ENCODE assay signal across 21 mouse cellular contexts in genomic region chr10:126646587-126646986, GRCm38 (mm10).
DNase-seq lines count a peak whose midpoint lies in the region; ATAC-seq and TF ChIP-seq lines count a peak whose summit lies in the region.
"Had no signal": no experiment of that assay in that cellular context is flagged by ENCODE, and none has a peak within 500 bp of the region (broad histone marks: within the 10 kb centered on the region; RNA-seq: fewer than 3 reads in every experiment).

No protein-coding gene starts in this region.

- no peak overlapping the region for H3K4me3 ChIP-seq in forebrain, embryonic 15.5 days
- H3K4me3 ChIP-seq in forebrain, embryonic 13.5 days: no peak overlapping the region
- no peak overlapping the region for H3K4me3 ChIP-seq in midbrain, embryonic 12.5 days
- H3K4me3 ChIP-seq in midbrain, postnatal 0 days (ENCODE audit: low read depth, low read length): no peak overlapping the region
- H3K4me3 ChIP-seq: embryonic facial prominence, embryonic 13.5 days; embryonic facial prominence, embryonic 15.5 days; erythroblast, embryonic 14.5 days; forebrain, embryonic 10.5 days had no signal

- H3K27ac ChIP-seq in forebrain, embryonic 15.5 days (replicated peaks): no peak overlapping the region
- H3K27ac ChIP-seq in forebrain, embryonic 13.5 days: no peak overlapping the region
- no peak overlapping the region for H3K27ac ChIP-seq in midbrain, embryonic 12.5 days (replicated peaks)
- H3K27ac ChIP-seq in midbrain, postnatal 0 days (ENCODE audit: low read depth, low read length): no peak overlapping the region
- H3K27ac ChIP-seq: embryonic facial prominence, embryonic 13.5 days; embryonic facial prominence, embryonic 15.5 days; forebrain, embryonic 10.5 days had no signal

- 33% methylated on average over 4 of the region's 4 CpGs for whole genome bisulfite sequencing in forebrain, embryonic 15.5 days
- WGBS in forebrain, embryonic 13.5 days: 24% methylated on average over 4 of the region's 4 CpGs
- 20% methylated on average over 4 of the region's 4 CpGs for WGBS in midbrain, embryonic 12.5 days
- WGBS in midbrain, postnatal 0 days: 22% methylated on average over 4 of the region's 4 CpGs

- DNase-seq in midbrain, postnatal 0 days (ENCODE audit: low spot score): no peak
- DNase-seq in retina, postnatal 1 day: peak; percentile 53
- DNase-seq in retina, embryonic 14.5 days (ENCODE audit: low spot score): no peak
- DNase-seq: adrenal gland, adult 2 months; adrenal gland, postnatal 10 days; adrenal gland, postnatal 25 days; cerebellum, adult 11 months; cerebellum, adult 18-20 months; cerebellum, adult 8-10 months; cerebellum, adult 9-11 months; cerebellum, postnatal 14 days; cerebellum, postnatal 36 days; embryo, embryonic 11 days had no signal

- no peaks in the 10 kb centered on the region for H3K36me3 ChIP-seq in forebrain, embryonic 15.5 days
- no peaks in the 10 kb centered on the region for H3K36me3 ChIP-seq in forebrain, embryonic 13.5 days (ENCODE audit: poor library complexity, severe bottlenecking)
- H3K36me3 ChIP-seq in midbrain, embryonic 12.5 days: no peaks in the 10 kb centered on the region
- no peaks in the 10 kb centered on the region for H3K36me3 ChIP-seq in midbrain, postnatal 0 days (ENCODE audit: insufficient read depth, low read length)
- H3K36me3 ChIP-seq: embryonic facial prominence, embryonic 13.5 days; embryonic facial prominence, embryonic 15.5 days; forebrain, embryonic 10.5 days had no signal

- 0 out of 2 replicates have a peak, but pooled peaks have one; percentile 26 for ATAC-seq in forebrain, embryonic 15.5 days (replicated peaks)
- no peak for ATAC-seq in forebrain, embryonic 13.5 days
- peak; percentile 60; the same call in 1 of the 2 replicates for ATAC-seq in midbrain, embryonic 12.5 days (ENCODE audit: low FRiP score, low read depth)
- no peak for ATAC-seq in midbrain, postnatal 0 days (ENCODE audit: low FRiP score)
- ATAC-seq: forebrain, embryonic 16.5 days had no signal

- H3K9ac ChIP-seq in forebrain, embryonic 15.5 days (replicated peaks): no peak overlapping the region
- H3K9ac ChIP-seq in forebrain, embryonic 13.5 days: no peak overlapping the region
- H3K9ac ChIP-seq in midbrain, embryonic 12.5 days (replicated peaks): no peak overlapping the region
- no peak overlapping the region for H3K9ac ChIP-seq in midbrain, postnatal 0 days (replicated peaks; ENCODE audit: low read length, poor library complexity, severe bottlenecking)
- H3K9ac ChIP-seq: embryonic facial prominence, embryonic 13.5 days; embryonic facial prominence, embryonic 15.5 days had no signal

- H3K9me3 ChIP-seq in forebrain, embryonic 15.5 days: no peaks in the 10 kb centered on the region
- no peaks in the 10 kb centered on the region for H3K9me3 ChIP-seq in forebrain, embryonic 13.5 days (replicated peaks)
- H3K9me3 ChIP-seq in midbrain, embryonic 12.5 days: no peaks in the 10 kb centered on the region
- H3K9me3 ChIP-seq in midbrain, postnatal 0 days (ENCODE audit: low read length): no peaks in the 10 kb centered on the region
- H3K9me3 ChIP-seq: embryonic facial prominence, embryonic 13.5 days; embryonic facial prominence, embryonic 15.5 days; forebrain, embryonic 10.5 days had no signal

- peaks cover 16% of the 10 kb centered on the region for H3K4me1 ChIP-seq in forebrain, embryonic 15.5 days
- peaks cover 10% of the 10 kb centered on the region for H3K4me1 ChIP-seq in forebrain, embryonic 13.5 days
- H3K4me1 ChIP-seq in midbrain, embryonic 12.5 days: peaks cover 12% of the 10 kb centered on the region
- peaks cover 4% of the 10 kb centered on the region for H3K4me1 ChIP-seq in midbrain, postnatal 0 days (ENCODE audit: insufficient read depth, low read length)
- H3K4me1 ChIP-seq: embryonic facial prominence, embryonic 13.5 days; embryonic facial prominence, embryonic 15.5 days had no signal

- TF ChIP-seq CTCF in midbrain, postnatal 0 days (IDR thresholded peaks at IDR 0.05): no peak

- H3K4me2 ChIP-seq in forebrain, embryonic 15.5 days (replicated peaks): no peak overlapping the region
- H3K4me2 ChIP-seq in forebrain, embryonic 13.5 days: no peak overlapping the region
- no peak overlapping the region for H3K4me2 ChIP-seq in midbrain, embryonic 12.5 days (replicated peaks)
- no peak overlapping the region for H3K4me2 ChIP-seq in midbrain, postnatal 0 days (ENCODE audit: low read depth, low read length, poor library complexity, severe bottlenecking)
- H3K4me2 ChIP-seq: embryonic facial prominence, embryonic 13.5 days; embryonic facial prominence, embryonic 15.5 days had no signal

- H3K27me3 ChIP-seq in forebrain, embryonic 15.5 days: no peaks in the 10 kb centered on the region
- no peaks in the 10 kb centered on the region for H3K27me3 ChIP-seq in forebrain, embryonic 13.5 days
- H3K27me3 ChIP-seq in midbrain, embryonic 12.5 days: 0 out of 2 replicates have a peak, but pooled peaks cover 4% of the 10 kb centered on the region
- no peaks in the 10 kb centered on the region for H3K27me3 ChIP-seq in midbrain, postnatal 0 days (ENCODE audit: insufficient read depth, low read length)
- H3K27me3 ChIP-seq: embryonic facial prominence, embryonic 13.5 days; embryonic facial prominence, embryonic 15.5 days had no signal

Comparison
In these comparisons a context has a peak if more than half of its experiments do, and no peak if none do; other contexts are left out.
1. ATAC-seq: peak in forebrain, embryonic 15.5 days (single experiment) and midbrain, embryonic 12.5 days (single experiment); none in forebrain, embryonic 13.5 days (single experiment) and midbrain, postnatal 0 days (single experiment).